Mouse (Mus musculus) bone marrow macrophage, adult 2 months (primary cell): ENCODE results near the gene Upk2. TPM values are rescaled to one million over a fixed set of nuclear protein-coding genes. Genes with fewer than 3 reads are reported as not detected.
A peak's percentile ranks its signal among the peaks of the same experiment; 100 is the strongest.
"Not testable (repeated sequence)": the region's sequence is repeated elsewhere in the genome, so short reads cannot be mapped to it uniquely, and the experiment has no call there.

ENCODE experiments used
- H3K27ac ChIP-seq: 2 replicates; pipeline ENCODE4 v1.5.1; 2012; ENCODE audit warnings: low read depth, low read length; ENCODE audit not compliant: insufficient read depth
- H3K4me1 ChIP-seq: 2 replicates; pipeline ENCODE4 v1.6.1; 2012; ENCODE audit warnings: low read length; ENCODE audit not compliant: control insufficient read depth, insufficient read depth
- H3K4me3 ChIP-seq: 2 replicates; pipeline ENCODE4 v1.5.1; 2012; ENCODE audit warnings: mild to moderate bottlenecking, low read length, moderate library complexity; ENCODE audit not compliant: insufficient read depth
- CTCF ChIP-seq: IDR thresholded peaks from 2 replicates; pipeline ENCODE4 v1.5.1; 2012; ENCODE audit warnings: low read depth, mild to moderate bottlenecking, low read length, moderate library complexity
- POLR2A ChIP-seq: IDR thresholded peaks from 2 replicates; pipeline ENCODE4 v1.6.1; 2012; ENCODE audit warnings: mild to moderate bottlenecking, low read depth, low read length, borderline replicate concordance
- polyA plus RNA-seq: library from polyadenylated mRNA; stranded (reverse); fragments of >200 nt; gene quantifications from 2 replicates; pipeline ENCODE4 v1.2.4, GENCODE M21; 2012; ENCODE audit not compliant: missing spikeins, insufficient read depth, insufficient read length

Upk2 gene
- polyA plus RNA-seq, 1 experiment = not detected

GRCm38 (mm10) chr9:44410647-44411336, 44.0 kb downstream of the Upk2 start:
- no peak overlapping the region for H3K4me3 ChIP-seq
- peaks cover 7% of the 10 kb centered on the region for H3K4me1 ChIP-seq
- H3K27ac ChIP-seq = no peak overlapping the region
- TF ChIP-seq POLR2A (no peak), CTCF (no peak)

DNA sequence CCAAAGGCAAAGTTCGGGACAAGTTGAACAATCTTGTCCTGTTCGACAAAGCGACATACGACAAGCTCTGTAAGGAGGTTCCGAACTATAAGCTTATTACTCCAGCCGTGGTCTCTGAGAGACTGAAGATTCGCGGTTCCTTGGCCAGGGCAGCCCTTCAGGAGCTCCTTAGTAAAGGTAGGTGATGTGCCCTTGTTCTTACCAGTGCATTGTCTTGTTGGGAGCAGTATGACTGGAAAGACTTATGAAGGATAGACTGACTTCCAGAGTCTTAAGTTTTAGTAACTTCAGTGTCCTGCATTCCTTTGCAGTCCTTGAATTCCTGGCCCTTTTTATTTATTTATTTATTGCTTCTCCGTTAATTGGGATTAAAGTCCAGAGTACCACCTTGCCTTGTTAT, 46.1 kb downstream of the Upk2 start:
- peak overlapping the region; percentile 89 for H3K4me3 ChIP-seq
- H3K27ac ChIP-seq = peak overlapping the region; percentile 72; the same call in 1 of the 2 replicates
- H3K4me1 ChIP-seq = not testable (repeated sequence)

DNA sequence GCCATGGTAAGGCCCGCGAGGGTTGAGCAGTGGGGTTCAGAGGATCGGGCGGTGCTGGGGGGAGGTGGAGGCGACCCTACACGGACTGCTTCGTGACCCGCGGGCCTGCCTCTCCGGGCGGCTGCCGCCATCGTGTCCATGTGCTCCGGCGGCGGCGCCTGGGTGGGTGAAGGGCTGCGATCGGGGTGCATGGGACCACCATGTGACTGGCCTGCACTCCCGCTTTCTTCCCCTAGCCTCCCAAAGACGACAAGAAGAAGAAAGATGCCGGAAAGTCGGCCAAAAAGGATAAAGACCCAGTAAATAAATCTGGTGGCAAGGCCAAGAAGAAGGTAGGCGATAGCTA, 47.1 kb downstream of the Upk2 start:
- Histone ChIP-seq H3K4me3 (peak overlapping the region; percentile 89), H3K27ac (peak overlapping the region; percentile 72), H3K4me1 (peaks cover 7% of the 10 kb centered on the region)
- no peak for TF ChIP-seq POLR2A
- no peak for TF ChIP-seq CTCF

GRCm38 (mm10) chr9:44406906-44407751, 47.6 kb downstream of the Upk2 start, which contains the start of the genes Rps25 and Trappc4:
TSS of gene Rps25 (plus strand) at chr9:44407139.
TSS of gene Trappc4 (minus strand) at chr9:44407600.
- Histone ChIP-seq H3K4me1 (peaks cover 7% of the 10 kb centered on the region), H3K4me3 (peak within 1 kb of the TSS; percentile 89), H3K27ac (peak within 1 kb of the TSS; percentile 92)
- no peak for TF ChIP-seq POLR2A
- TF ChIP-seq CTCF = no peak

DNA sequence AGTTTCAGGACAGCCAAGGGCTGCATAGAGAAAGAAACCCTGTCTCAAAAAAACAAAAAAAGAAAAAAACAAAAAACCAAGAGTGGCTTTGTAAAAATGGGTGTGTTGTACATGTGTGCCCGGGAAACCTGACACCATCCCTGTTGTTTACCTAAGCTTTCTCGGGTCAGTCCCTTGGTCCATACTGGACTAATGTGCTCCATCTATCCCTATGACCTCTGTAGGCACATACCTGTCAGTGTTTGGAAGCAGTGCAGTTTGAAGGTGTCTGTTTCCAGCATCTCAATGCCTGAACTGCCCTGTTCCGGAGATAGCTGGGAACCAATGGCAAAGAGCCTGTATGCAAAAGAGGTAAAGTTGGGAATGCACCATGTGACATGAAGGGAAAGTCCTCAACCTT, 49.8 kb downstream of the Upk2 start:
- Histone ChIP-seq H3K27ac (no peak overlapping the region), H3K4me1 (peaks cover 7% of the 10 kb centered on the region), H3K4me3 (no peak overlapping the region)
- TF ChIP-seq CTCF (no peak), POLR2A (no peak)

Other genes with a start within 250 kb of the Upk2 start
- 143 and 171 TPM in 2 replicates for gene Cbl, start 220.9 kb downstream of the Upk2 start, polyA plus RNA-seq
- not detected in 2 replicates for gene Ccdc153, start 214.3 kb downstream of the Upk2 start, polyA plus RNA-seq
- not detected in 2 replicates for gene Pdzd3, start 203.5 kb downstream of the Upk2 start, polyA plus RNA-seq
- 6.6 and 7.1 TPM in 2 replicates for gene Nlrx1, start 186.4 kb downstream of the Upk2 start, polyA plus RNA-seq
- not detected in 2 replicates for gene Abcg4, start 166.4 kb downstream of the Upk2 start, polyA plus RNA-seq
- 23.8 and 28.0 TPM in 2 replicates for gene Hinfp, start 149.3 kb downstream of the Upk2 start, polyA plus RNA-seq
- gene C2cd2l, start 134.7 kb downstream of the Upk2 start, polyA plus RNA-seq = 19.9 and 24.0 TPM in 2 replicates
- 44.7 and 49.6 TPM in 2 replicates for gene Dpagt1, start 129.0 kb downstream of the Upk2 start, polyA plus RNA-seq
- gene H2afx, start 120.3 kb downstream of the Upk2 start, polyA plus RNA-seq = 43.6 and 57.0 TPM in 2 replicates
- gene Hmbs, start 110.7 kb downstream of the Upk2 start, polyA plus RNA-seq = 22.4 and 25.8 TPM in 2 replicates
- 41.3 and 44.7 TPM in 2 replicates for gene Vps11, start 93.3 kb downstream of the Upk2 start, polyA plus RNA-seq
- gene Hyou1, start 75.5 kb downstream of the Upk2 start, polyA plus RNA-seq = 32.8 and 33.6 TPM in 2 replicates
- gene Slc37a4, start 58.1 kb downstream of the Upk2 start, polyA plus RNA-seq = 9.4 and 11.5 TPM in 2 replicates
- 2,665 and 2,801 TPM in 2 replicates for gene Rps25, start 47.8 kb downstream of the Upk2 start, polyA plus RNA-seq
- 64.9 and 82.4 TPM in 2 replicates for gene Trappc4, start 47.4 kb downstream of the Upk2 start, polyA plus RNA-seq
- 39.3 and 50.2 TPM in 2 replicates for gene Ccdc84, start 36.4 kb downstream of the Upk2 start, polyA plus RNA-seq
- not detected in 2 replicates for gene Foxr1, start 13.8 kb downstream of the Upk2 start, polyA plus RNA-seq
- gene Bcl9l, start 27.8 kb upstream of the Upk2 start, polyA plus RNA-seq = 6.7 and 9.5 TPM in 2 replicates
- gene Cxcr5, start 106.9 kb upstream of the Upk2 start, polyA plus RNA-seq = not detected in 2 replicates
- 111 and 122 TPM in 2 replicates for gene Ddx6, start 149.9 kb upstream of the Upk2 start, polyA plus RNA-seq
- gene Treh, start 218.3 kb upstream of the Upk2 start, polyA plus RNA-seq = not detected in 2 replicates